Mouse (Mus musculus) heart, adult 11 months (tissue): ENCODE results near the gene Eif3g.

Experiments used
- DNase-seq: peaks from one replicate; pipeline ENCODE4 v3.0.0; 2022

The Eif3g gene

GRCm38 (mm10) chr9:20898511-20899073 lies at the start of gene Eif3g:
TSS of gene Eif3g (minus strand) at chr9:20898623.
- peak; percentile 98 for DNase-seq

GRCm38 (mm10) chr9:20946066-20946880 lies 47.9 kb upstream of the Eif3g start:
- DNase-seq: no peak

- no peak for DNase-seq
Measured at GRCm38 (mm10) chr9:20944697-20945370, 46.4 kb upstream of the Eif3g start.

GRCm38 (mm10) chr9:20943911-20944310 lies 45.5 kb upstream of the Eif3g start:
- DNase-seq: no peak

DNA sequence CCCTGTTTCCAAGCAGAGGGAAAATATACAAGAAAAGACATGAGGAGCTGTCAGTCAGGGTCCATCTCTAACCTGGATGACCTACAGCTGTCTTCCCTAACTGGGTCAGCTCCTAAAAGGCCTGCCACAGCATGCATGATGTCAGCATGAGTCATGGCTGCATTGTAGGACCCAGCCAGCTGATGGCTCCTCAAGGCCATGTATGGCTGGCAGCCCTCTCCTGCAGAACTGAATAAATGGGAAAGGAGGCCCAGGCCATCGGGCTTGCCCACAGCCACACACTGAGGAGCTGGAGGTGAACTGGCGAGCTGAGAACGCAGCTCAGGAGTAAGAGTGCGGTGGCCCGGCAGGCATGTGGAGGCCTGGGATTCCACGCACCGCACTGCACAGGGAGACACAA lies 45.0 kb upstream of the Eif3g start:
- DNase-seq: peak; percentile 93

DNA sequence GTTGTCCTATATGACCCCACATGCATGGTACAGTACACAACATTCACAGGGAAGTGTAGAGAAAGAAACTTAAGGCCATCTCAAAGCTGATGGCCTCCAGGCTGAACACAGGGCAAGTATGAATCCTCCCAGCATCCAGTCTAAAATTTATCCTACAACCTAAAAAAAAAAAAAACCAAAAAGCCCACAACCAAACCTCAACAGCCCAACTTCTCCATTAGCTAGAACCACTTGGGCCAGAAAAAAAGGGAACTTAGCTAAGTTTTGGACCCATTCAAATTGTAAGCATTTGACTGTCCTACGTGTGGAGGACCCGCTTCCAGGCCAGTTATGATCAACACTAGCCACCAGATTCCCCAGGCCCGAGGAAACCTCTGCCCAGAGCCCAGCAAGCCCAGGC lies 24.8 kb upstream of the Eif3g start:
- no peak for DNase-seq

DNA sequence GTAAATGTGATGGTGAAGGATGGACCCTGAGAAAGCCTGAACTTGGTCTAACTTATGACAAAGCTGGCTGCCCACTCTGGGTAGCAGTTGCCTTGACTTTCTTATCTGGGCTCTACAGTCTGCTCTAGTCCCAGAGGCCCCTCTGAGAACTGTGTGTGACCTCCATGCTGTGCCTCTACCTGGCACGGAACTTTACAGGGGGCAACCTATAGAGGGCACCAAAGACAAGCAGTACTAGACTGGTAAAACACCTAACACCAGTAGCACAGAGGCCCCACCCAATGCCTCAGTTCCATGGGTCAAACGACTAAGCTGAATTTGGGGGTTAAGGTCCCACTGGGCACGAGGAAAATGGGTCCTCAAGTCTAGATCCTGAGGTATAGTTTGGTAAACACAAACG lies 17.7 kb upstream of the Eif3g start:
- DNase-seq: peak; percentile 88

DNA sequence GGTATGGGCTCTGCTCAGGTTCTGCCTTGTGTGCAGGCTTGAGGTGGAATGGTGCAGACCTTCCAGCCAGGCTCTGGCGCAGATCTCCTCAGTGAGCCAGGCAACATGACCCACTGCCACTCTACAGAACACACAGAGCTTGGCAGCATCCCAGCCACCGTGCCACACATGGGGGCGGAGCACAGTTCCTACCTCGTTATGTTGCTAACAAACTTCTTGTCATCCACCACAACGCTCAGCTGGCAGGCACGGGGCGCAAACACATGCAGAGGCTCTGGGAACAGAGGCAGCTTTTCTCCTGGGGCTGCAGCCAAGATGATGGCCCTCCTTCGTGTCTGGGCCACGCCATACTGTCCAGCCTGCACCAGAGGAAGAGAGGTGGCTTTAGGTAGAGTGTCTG lies 11.5 kb upstream of the Eif3g start:
- peak; percentile 94 for DNase-seq

DNA sequence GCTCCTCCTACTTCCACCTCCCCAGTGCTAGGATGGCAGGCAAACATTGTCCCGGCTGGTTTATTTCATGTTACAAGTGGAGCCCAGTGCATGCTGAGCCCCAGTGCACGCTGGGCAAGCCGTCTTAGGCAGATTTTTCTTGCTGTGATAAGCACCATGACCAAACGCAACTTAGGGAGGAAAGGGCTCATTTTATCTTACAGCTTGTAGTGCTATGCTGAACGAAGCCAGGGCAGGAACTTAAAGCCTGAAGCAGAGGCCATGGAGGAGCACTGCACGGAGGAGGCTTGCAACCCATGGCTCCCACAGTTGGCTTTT lies 3.7 kb upstream of the Eif3g start:
- DNase-seq: no peak

- peak; percentile 94 for DNase-seq
Measured at GRCm38 (mm10) chr9:20901466-20902173, 3.2 kb upstream of the Eif3g start.

DNA sequence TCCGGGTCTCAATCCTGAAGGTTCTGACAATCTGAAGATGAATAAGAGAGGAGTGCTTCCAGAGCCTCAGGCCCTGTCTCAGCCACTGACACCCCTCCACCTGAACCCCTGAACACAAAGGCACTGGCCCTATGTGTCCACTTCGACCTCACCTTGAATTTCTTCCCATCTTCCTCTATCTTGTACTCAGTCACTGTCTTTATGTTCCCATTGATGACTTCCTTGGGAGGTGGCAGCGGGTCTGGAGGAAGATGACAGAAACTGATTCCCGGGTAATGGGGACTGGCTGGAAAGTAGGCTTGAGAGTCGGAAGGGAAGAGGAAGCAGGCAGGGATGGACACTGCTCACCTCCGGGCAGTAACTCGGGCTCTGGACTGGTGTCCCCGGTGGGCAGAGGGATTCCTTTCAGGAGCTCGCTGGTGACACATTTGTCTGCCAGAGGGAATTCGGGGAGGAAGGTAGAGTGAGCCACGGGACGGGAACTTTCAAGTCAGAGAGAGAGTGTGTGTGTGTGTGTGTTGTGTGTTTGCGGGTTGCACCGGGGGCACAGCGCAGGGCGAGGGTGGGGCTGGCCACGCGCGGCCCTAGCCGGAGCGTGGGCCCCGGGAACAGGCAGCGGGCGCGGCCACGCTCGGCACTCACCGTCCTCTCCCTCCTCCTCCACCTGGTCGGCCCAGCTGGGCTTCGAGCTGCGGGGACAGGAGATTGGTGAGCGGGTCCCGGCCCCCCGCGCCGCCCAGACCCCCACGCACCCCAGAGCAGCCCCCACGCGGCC lies 500 bp downstream of the Eif3g start:
- DNase-seq: peak; percentile 90

DNA sequence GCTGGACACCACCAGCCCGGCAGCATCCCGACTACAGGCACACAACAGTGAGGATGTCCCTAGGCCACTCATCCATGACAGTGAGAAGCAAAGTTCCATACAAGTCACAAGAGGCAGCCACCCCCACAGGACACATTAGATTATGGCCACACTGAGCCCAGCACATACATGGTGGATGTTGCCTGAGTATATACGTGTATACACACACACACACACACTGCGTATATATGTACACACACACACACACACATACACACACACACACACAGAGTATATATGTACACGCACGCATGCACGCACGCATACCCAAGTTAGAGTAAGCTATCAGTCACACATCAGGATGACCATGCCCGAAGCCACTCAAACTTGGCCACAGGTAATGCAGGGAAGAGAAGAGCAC lies 3.0 kb downstream of the Eif3g start:
- DNase-seq: no peak

DNA sequence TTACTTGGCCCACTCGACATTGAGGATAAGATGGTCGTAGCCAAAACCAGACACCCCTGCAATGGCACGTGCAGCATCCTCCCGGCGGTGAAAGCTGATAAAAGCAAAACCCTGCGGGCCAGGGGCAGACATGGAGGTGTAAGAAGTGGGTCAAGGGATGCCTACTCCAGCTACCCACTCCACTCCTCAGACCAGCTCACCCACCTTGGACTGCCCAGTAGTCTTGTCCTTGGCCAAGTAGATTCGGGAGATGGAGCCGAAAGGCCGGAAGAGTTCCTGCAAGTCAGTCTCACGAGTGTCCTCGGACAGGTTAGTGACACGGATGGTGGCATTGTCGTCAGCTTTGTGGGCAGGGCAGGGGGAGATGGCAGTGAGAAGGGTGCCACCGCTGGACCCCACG lies 3.8 kb downstream of the Eif3g start:
- peak; percentile 89 for DNase-seq

- DNase-seq: peak; percentile 90
Measured at GRCm38 (mm10) chr9:20893590-20894343, 4.7 kb downstream of the Eif3g start.

DNA sequence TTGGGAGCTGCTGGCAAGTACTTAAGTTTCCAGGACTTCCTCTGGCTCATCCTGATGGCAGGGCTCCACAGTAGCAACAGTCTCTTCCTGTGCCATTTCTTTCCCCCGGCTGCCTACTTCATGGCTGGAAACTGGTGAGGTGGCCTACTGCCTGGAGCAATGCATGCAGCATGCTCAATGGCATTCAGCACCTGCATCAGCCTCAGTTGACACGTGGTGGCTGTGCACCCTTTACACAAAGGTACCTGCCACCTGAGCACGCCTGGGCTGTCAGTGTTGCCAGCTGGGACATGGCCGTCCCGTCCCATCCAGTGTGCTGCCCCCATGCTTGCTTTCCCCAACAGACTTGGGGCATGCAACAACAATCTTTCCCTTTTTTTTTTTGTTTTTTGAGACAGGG lies 5.4 kb downstream of the Eif3g start:
- peak; percentile 89 for DNase-seq

DNA sequence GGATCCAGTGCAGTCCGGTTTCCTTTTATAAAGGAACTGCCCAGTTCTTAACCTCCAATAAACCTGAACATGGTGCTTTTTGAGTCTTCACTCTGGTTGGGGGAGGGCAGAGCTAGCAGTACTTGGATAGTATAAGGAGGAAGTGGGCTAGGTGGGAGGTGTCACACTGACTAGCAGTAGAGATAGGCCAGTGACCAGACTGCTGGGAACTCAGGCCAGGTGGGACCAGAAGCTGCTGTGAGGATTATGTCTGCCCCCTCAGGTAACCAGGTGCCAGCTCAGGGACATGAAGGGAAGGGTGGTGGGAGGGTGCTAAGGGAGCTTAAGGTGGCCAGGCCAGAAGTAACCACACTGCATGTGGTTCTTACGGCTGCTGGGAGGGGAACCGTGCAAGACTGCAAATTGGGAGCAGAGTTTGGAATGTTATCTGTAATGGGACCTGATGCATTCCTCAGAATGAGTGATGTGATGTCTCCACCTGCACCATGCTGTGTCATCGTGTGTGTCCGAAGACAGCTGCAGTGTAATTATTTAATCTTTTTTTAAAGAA lies 6.2 kb downstream of the Eif3g start:
- peak; percentile 88 for DNase-seq

DNA sequence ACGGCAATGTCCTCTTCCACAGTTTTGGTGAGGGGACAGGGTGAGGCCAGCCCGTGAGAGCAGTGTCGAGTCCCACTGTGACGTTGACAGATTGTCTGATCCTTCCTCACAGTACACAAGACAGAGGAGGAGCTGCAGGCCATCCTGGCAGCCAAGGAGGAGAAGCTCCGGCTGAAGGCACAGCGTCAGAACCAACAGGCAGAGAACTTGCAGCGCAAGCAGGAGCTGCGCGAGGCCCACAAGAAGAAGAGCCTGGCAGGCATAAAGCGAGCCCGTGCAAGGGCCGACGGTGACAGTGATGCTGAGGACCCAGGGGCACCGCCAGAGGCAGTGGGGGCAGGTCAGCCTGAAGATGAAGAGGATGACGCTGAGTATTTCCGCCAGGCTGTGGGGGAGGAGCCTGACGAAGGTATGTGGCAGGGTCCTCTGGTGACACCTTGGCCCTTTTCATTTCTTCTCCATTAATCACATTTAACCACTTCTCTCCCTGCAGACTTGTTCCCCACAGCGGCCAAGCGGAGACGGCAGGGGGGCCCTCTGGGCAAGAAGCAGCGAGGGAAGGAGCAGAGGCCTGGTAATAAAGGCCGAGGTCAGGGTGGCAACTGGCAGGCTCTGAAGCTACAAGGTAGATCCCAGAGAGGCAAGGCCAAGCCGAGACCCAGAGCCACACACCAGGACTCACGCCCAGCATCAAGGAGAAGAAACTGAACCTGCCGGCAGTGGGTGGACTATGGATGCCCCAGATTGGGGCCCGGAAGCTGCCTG lies 6.9 kb downstream of the Eif3g start:
- DNase-seq: peak; percentile 91

- no peak for DNase-seq
Measured at GRCm38 (mm10) chr9:20890411-20890810, 8.0 kb downstream of the Eif3g start.

GRCm38 (mm10) chr9:20889185-20890141 lies 9.0 kb downstream of the Eif3g start:
- peak; percentile 94 for DNase-seq

DNA sequence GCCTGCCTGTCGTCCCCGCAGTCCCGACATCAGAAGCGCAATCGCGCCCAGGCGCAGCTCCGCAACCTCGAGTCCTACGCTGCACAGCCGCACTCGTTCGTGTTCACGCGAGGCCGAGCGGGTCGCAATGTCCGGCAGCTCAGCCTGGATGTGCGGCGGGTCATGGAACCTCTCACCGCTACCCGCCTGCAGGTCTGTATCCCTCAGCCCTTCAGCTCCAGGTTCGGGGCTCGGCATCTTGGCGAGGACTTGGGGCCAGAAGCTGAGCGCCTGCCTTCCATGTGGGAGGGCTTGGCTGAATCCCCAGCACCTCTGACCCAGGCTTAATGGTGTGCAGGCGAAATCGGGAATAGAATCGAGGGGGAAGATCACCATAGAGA lies 10.0 kb downstream of the Eif3g start:
- DNase-seq: no peak
